Mouse (Mus musculus) gastrocnemius, postnatal 4 days (tissue): ENCODE results near the gene Mrpl43. TPM values are rescaled to one million over a fixed set of nuclear protein-coding genes. Genes with fewer than 3 reads are reported as not detected.
"Not testable (repeated sequence)": the region's sequence is repeated elsewhere in the genome, so short reads cannot be mapped to it uniquely, and the experiment has no call there.

Source experiments
- DNase-seq, 2 experiments: peaks; one replicate each; pipeline ENCODE4 v3.0.0; 2021 to 2022; ENCODE audit warnings: low spot score in 2 of 2, mixed read lengths in 2 of 2
- long read RNA-seq, 2 experiments: library from polyadenylated mRNA; stranded (forward); transcript quantifications; one replicate each; pipeline ENCODE4 v2.0.0; 2021
- total RNA-seq, 2 experiments: library from RNA; stranded (reverse); gene quantifications; 2 replicates each; pipeline ENCODE4 v1.2.3; 2021

Mrpl43 gene
- 10 to 100 TPM; 34.8 to 37.5 TPM for total RNA-seq
- long read RNA-seq, experiment 1, transcript Mrpl43-201 (3 exons, 1,398 nt): major isoform, 38 of 41 reads
- long read RNA-seq, experiment 1, partial matches to known transcripts: 1 of 41 reads
- long read RNA-seq, experiment 1, other reads (novel, unspliced or antisense): 1 of 41 reads
- long read RNA-seq, experiment 2, transcript Mrpl43-201 (3 exons, 1,398 nt): major isoform, 32 of 37 reads
- long read RNA-seq, experiment 2, partial matches to known transcripts: 0 of 37 reads
- long read RNA-seq, experiment 2, other reads (novel, unspliced or antisense): 3 of 37 reads

DNA sequence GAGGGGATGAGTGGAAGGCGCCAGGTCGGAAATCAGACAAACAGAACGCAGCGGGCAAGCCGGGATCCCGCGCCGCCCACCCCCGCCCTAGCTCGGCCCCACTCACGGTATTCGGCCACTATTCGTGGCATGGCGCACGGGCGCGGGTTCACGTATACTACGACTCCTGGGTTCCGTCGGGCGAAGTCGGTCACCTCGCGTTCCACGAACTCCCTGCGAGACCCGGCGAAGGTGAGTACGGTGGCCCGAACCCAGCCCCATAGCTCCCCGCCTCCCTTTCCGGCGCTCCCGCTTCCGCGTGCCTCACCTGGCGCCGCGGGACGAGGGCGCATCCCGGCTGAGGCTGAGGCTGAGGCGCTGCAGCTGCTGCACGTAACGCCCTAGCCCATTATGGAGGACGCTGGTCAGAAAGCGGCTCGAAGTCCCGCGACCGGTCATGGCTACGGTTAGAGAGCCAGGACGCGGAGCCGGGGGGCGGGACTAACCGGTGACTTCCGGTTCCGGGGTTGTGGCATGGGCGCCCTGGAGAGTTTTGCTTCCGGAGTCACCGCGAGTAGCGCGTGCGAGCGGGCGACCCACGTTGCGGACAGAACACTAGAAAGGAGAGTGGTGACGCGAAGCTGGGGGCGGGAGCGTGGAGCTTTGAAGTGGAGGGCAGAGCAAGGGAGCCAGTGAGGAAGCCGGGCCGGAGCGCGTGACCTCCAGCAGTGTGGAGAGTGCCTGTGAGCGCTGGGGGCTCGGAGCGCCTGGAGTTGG is at the start of gene Mrpl43:
Mrpl43 (minus strand) TSS at position 486 of the 756 bp plus-strand sequence.
- DNase-seq: peak; percentile 98

DNA sequence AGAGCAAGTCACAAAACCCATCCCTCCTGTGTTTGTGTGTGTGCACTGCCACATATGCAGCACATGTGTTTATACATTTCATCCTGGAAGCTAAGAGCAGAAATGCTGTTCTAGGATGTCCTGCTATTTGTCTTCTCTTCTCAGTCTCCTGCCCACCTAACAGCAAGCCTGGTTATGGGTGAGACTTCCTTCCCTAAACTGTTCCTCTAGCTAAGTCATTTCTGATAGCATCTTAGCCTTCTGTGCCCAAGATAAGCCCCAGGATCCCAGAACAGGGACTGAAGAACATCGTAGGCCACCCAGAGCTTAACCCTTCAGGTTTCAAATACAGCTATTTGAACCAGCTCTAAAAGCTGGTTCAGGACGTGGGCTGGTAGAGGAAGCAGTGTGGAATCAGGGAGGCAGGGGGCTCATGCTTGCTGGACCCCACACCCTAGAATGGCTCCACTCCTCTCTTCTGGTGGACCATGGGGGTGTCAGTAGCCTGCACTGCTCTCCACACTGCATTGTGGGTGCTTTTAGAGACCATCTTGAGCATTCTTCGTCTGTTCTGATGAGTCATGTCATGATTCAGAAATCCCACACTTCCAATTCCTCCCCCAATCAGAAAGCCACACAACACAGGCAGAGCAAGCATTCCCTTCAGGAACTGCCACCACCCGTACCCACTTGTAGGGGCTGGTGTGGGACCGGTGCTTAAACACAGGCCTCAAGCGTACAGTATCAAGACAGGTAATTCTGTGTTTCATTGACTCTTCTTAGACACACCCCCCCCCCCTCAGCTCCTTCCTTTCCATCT is 48.8 kb upstream of the Mrpl43 start:
- no peak for DNase-seq

DNA sequence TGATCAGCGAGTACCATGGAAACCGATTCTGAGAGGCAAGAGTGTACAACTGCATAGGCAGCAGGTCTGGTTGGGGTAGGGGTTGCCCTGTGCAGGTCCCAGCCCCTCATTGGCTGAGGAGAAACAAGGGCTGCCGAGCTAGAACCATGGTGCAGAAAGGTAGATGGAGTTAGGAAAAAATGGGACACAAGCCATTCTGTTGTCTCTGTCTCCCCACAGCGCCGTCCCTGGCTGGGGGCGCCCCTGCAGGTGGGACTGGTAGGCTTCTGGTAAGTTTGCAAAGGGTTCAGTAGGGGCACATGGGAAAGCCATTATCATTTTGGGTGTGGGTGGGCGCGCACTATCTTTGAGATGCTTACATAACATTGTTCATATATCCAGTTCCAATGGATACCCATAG is 47.2 kb upstream of the Mrpl43 start:
- no peak for DNase-seq

DNA sequence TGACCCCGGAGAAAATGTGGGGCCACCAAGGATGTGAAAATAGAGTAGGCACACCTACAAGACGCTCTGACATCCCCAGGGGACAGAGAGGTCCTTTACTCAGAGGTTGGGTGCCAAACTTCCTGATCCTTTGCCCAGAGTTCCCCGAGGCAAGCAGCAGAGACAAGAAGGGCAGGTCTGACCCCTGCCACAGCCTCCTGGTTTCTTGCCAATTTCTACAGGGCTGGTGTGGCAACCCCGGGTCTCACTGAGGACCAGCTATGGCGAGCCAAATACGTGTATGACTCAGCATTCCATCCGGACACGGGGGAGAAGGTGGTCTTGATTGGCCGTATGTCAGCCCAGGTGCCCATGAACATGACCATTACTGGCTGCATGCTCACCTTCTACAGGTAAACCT is 43.3 kb upstream of the Mrpl43 start:
- no peak for DNase-seq

DNA sequence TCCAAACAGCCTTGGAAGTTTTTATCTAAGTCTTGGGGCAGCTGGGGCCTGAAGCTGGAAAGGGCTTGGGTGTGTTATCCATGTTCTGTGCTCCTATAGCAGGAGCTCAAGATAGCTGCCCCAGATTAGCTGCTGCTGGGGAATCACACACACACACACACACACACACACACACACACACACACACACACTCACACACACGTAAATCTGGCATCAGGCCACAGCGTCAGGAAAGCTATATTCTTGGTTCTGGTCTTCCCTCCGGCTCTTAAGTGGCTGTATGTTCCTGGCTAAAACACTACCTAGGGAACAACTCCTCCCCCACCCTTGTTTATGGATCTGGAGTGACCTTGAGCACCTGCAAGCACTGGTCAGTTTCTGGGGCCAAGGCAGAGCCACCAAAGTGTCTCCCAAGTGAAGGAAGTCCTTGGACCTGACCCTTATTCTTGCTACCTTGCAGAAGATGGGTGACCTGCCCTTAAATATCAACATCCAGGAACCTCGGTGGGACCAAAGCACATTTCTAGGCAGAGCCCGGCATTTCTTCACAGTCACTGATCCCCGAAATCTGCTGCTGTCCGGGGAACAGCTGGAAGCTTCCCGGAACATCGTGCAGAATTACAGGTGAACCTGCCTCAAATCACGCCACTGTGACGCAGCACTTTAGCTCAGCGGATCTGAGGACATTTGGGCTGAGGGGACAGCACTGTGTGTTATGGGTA is 42.6 kb upstream of the Mrpl43 start:
- DNase-seq: no peak

DNA sequence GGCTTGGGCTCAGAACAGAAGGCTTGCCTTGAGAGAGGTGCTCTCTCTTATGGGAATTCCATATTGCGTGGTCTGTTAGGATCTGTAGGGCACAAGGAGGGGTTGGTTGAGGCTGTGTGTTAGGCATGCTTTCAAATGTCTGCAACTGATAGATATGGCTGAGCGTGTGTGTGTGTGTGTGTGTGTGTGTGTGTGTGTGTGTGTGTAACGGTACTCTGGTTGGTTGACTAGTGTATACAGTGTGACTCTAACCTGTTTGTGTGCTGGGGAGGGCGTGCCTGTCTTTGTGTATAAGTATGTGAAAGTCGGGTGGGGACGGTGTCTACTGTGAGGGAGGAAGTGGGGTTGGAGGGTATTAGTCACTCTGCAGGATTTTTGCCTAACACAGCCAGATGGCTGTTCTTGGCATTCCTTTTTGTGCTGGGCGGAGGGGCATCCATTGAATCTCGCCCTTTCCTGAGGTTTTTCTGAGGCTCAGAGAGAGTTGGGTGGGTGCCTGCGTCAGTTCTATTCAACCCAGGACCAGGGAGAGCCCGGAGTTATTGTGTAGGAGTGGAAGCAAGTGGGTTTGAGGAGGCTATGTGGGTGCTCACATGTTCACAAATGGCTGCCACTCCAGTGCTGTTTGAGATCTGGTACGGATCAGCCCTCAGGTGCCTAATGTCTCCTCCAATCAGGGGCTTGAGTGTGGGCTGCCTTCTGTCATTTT is 41.8 kb upstream of the Mrpl43 start:
- DNase-seq: peak in 1 of 2 experiments; percentile 42

DNA sequence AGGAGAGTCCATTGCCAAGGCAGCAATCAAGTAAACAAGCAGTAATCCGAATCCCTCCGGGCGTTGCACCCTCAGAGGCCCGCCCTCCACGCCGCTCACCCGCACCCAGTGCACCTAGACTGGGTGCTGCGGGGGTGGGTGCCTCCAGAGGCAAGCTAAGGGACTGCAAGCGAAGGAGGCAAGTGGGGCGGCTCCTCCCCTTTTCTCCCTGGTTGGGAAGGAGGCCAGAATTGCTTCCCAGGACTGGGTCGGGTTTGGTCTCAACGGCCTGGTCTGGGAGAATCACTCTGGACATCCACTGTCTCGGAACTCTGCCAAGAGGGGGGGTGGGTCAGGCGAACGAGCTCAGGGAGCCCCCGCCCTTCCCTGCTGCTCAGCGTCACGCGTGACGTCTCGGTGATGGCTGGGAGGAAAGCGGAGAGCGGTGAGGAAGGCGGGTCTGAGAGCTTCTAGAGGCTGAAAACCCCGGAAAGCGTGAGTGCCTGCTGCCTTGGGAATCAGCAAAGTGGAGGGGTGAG is 41.2 kb upstream of the Mrpl43 start, which contains the start of gene Sfxn3:
Sfxn3 (plus strand) TSS at position 87 of the 518 bp plus-strand sequence.
- DNase-seq: peak; percentile 94 to 96

DNA sequence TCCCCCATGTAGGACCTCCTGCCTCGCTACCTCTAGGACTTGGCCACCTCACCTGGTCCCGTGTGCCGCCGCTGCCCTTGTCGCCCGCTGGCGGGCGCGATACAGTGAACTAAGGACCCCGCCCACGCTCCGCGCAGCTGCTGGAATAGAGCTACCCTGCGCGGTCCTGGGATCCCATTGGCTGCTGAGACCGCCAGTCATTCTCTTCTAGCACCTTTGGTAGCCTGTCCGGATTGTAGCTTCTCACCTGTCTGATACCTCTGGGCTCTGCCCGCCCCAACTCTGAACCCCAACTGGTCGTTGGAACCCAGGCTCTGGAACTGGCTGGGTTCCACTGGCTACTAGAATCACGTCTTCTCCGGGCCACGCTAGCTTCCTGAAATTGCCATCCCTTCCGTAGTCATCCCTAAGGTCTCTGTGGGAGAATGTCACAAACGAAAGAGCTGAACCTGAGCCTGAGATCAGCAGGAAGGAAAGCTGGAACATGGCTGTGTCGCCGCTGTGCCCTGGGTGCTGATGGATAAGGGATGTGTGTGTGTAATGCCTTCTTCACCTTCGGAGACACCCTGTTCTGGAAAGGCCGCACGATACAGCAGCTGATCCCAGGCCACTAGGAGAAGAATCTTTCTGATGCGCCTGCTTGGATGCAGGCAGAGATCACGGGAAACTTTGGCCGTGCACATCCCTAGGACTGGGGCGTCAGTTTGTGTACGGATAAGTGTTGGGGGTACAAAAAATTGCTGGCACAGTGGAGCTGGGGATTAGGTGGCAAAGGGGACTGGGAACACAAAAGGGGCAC is 40.5 kb upstream of the Mrpl43 start:
- DNase-seq: peak in 1 of 2 experiments; percentile 81

DNA sequence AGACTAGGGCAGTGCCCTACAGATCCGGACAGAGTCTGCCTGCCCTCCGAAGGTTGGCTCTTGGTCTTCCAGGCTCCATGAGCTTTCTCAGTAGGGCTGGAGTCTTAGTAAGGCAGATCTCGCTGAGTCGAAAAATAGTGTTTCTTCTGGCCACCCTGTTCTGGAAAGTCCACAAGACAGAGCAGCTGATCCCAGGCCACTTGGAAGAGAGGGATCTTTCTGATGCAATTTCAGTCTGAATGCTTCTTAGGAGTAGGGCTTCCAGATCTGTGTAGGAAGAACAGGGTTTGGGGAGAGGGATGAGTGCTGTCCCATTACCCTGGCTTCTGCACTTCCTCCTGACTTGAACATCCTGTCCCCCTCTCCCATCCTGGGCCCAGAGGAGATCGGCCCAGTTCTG is 39.4 kb upstream of the Mrpl43 start, which contains the start of gene Pdzd7:
Pdzd7 (minus strand) TSS at position 67 of the 400 bp plus-strand sequence.
- no peak for DNase-seq

DNA sequence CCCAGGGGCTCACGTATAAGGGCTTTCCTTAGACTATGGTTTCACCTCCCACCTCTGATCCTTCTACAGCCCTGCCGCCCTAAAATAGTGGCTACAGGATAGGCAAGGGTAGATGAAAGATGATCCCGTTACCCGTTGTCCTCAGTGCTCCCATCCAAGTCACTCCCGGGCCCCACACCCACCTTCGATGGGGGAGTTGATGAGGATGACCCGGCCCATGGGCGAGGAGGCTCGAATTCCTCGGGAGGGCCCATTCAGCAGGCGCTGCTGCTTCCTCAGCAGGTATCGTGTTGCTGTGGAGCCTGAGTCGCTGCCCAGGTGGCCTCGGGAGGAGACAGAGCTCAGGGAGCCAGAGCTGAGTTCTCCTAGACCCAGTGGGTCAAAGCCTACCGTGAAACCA is 39.0 kb upstream of the Mrpl43 start:
- DNase-seq: no peak

DNA sequence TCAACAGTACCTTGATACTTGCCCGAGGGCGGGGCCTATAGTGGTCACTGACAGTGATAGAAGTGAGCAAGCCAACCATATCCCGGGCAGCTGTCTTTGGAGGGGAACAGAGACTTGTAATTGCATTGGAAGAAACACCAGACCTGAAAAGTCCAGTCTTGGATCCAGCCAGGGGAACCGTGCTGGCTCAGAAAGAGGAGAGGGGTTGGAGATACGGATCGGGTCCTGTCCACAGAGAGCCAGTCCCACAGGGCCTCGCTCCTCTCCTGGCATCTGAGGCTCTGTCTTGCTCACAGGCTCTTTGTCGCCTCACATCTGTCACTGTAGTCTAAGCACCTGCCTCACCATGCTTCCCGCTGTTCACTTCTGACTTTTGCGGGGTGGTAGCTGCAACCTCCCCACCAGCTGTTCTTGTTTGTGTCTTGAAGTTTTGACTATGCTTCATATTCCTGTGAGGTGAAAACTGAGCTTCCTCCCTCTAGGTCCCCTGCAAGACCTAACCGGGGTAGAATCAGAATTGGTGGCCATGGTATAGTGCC is 38.2 kb upstream of the Mrpl43 start:
- no peak for DNase-seq

DNA sequence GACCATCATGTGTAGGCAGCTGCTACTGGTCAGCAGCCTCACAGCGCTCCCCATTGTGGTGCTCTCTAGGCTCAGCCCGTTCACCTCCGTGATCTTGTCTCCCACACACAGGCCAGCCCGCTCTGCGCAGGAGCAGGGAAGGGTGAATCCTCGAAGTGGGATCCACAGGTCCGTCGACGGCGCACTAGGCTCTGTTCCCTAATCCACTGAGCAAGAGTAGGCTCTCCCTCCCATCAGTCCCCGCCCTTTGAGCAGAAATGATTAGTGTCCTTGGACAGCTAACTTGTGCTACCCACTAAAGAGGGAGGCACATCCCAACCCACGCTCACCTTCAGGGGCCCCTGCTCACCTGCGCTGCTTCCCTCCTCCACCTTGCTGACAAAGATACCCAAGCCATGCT is 34.0 kb upstream of the Mrpl43 start:
- DNase-seq: no peak

DNA sequence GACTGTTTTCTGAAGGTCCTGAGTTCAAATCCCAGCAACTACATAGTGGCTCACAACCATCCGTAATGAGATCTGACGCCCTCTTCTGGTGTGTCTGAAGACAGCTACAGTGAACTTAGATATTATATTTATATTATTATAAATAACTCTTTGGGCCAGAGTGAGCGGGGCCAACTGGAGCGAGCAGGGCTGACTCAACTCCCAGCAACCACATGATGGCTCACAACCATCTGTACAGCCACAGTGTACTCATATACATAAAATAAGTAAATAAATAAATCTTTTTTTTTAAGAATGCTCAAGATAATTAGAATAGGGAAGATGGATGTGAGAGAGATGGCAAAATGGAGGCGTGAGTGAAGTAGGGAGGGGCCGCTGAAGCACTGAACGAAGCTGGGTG is 32.0 kb upstream of the Mrpl43 start:
- not testable (repeated sequence) for DNase-seq

DNA sequence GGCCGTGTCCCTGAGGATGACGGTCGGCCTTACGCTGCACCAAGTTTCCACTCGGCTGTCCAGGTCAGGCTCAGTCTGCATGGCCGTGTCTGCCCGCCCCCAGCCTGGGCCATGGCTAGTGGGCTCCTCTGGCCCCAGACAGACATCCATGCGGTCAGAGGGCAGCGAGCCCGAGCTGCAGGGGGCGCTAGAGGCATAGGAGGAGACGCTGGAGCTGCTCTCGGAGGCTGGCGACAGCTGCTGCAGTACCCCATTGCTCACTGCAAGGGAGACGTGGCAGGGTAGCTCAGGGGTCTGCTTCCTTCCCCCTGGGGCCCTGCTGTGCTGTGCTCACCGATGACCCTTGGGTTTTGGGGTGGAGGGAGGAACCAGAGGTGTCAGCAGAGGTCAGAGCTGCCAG is 30.6 kb upstream of the Mrpl43 start:
- DNase-seq: peak in 1 of 2 experiments; percentile 71

DNA sequence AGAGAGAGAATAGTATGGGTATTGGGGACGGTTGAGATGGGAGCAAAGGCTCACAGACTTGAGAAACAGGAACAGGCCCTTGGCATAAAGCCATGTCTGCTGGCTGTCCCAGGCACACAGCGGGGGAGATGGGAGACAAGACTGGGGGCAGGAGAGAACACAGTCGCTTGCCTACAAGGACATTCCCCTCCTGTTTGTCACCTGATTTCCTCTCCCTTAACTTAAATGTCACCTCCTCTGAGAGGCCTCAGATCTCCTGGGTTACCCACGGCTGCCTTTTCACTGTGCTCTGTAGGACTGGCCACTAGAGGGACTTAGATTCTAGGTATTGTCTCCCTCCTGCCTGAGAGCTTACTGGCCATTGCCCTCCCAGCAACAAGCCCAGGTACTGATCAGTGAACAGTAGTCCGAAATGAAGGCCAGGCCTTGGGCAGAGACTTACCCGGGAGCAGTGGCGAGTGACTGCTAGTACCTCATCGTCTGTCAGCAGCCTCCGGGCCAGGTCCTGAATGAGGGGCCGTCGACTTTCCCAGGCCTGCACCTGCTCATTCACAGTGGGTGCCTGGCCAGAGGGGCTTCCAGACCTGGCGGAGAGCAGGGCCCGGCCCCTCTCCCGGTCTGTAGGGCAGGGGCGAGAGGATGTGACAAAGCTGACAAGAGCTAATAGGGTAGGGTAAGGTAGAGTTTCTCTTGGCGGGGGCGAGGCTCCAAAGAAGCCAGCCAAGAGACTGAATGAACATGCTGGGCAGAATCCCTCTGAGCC is 26.5 kb upstream of the Mrpl43 start:
- DNase-seq: no peak

DNA sequence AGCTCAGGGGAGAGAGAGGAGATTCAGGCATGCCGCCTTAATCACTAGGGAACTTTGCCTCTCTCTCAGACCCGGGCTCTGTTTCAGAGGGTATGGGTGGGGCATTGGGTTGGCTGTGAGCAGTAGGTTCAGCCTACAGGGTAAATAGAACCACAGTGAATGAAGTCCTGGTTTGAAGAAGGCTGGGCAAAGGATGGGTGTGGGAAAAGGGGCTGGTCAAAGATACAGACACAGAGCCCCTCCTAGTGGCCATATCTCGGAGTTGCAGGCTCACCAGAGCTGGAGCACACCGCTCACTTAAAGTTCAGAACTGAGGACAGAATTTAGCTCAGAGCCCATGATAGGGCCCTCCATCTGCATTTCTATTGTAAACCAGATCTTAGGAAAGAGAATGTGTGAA is 25.5 kb upstream of the Mrpl43 start:
- peak in 1 of 2 experiments; percentile 74 for DNase-seq

DNA sequence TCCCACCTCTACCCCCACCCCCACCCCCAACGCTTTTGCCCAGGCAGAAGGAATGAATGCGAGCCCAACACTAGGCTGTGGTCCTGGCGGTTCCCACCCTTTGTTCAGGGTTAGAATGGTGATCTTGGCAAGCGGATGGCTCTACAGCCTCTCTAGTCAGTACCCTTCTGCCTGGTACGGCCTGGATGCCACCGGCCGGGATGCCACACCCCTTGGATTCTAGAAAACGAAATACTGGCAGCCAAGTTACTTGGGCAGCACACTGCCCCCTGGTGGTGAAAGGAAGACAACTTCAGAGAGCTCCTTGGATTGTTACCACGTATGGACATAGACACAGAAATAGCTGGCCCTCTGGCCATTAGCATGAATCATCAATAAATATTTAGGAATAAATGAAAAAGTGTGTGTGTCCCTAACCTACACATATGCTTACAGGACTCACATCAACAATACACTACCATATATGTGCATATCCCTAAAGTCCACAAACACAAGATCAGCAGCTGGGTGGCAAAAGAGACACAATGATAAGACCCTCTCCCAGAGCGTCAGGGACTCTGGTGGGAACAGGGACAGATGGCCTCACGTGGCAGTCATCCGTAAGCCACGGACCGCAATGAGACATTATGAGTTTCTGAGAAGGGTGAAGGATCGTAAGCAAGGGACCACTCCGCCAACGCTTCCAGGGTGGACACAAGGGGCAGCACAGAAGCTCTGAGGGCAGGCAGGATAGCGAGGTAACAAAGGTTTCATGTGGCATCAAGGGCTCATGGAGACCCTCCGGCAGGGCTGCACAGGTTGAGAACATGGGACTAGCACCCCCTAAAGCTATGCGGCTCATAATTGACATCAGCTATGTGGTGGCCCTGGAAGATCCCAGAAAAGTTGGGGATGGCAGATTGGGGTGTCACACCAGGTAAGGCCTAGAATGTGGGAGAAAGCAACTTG is 24.8 kb upstream of the Mrpl43 start:
- peak in 1 of 2 experiments; percentile 78 for DNase-seq
